Comparison of ENCODE assay signal across 15 mouse cellular contexts in genomic region chr11:70514288-70514687, GRCm38 (mm10). TPM values are rescaled to one million over a fixed set of nuclear protein-coding genes. Genes with fewer than 3 reads are reported as not detected.
"Had no signal": no experiment of that assay in that cellular context is flagged by ENCODE, and none has a peak within 500 bp of the region (broad histone marks: within the 10 kb centered on the region; RNA-seq: fewer than 3 reads in every experiment).

Gene Vmo1, minus strand, starts transcription at chr11:70514616.

- H3K27me3 ChIP-seq: midbrain, embryonic 15.5 days had no signal

- ATAC-seq: liver, embryonic 12.5 days; midbrain, embryonic 15.5 days had no signal

- DNase-seq: lung, embryonic 14.5 days; lung, postnatal 4 days; thymus, postnatal 4 days had no signal

- H3K9ac ChIP-seq: limb, embryonic 12.5 days; liver, embryonic 12.5 days; lung, embryonic 14.5 days; midbrain, embryonic 15.5 days; neural tube, embryonic 12.5 days had no signal

- H3K36me3 ChIP-seq: limb, embryonic 12.5 days; liver, embryonic 12.5 days; midbrain, embryonic 10.5 days; midbrain, embryonic 15.5 days; neural tube, embryonic 12.5 days had no signal

- H3K4me3 ChIP-seq: left cerebral cortex, adult 2 months; limb, embryonic 12.5 days; liver, embryonic 12.5 days; midbrain, embryonic 10.5 days; midbrain, embryonic 15.5 days; neural tube, embryonic 12.5 days had no signal

- H3K9me3 ChIP-seq: limb, embryonic 12.5 days; liver, embryonic 12.5 days; midbrain, embryonic 10.5 days; midbrain, embryonic 15.5 days; neural tube, embryonic 12.5 days had no signal

- H3K4me2 ChIP-seq: limb, embryonic 12.5 days; liver, embryonic 12.5 days; lung, embryonic 14.5 days; midbrain, embryonic 15.5 days; neural tube, embryonic 12.5 days had no signal

- H3K27ac ChIP-seq: left cerebral cortex, adult 2 months; limb, embryonic 12.5 days; liver, embryonic 12.5 days; midbrain, embryonic 10.5 days; midbrain, embryonic 15.5 days; neural tube, embryonic 12.5 days; stomach, postnatal 0 days had no signal

RNA-seq across cellular contexts. Expression of gene Vmo1, which starts in this region (rescaled TPM):
- total RNA-seq: layer of hippocampus, postnatal 25 days; left cerebral cortex, adult 2 months; left cerebral cortex, postnatal 14 days; megakaryocyte, adult 5-6 weeks; monocyte, adult 5-6 weeks; neutrophil, adult 5-6 weeks had no signal
- polyA plus RNA-seq: midbrain, embryonic 10.5 days; midbrain, embryonic 15.5 days; neural tube, embryonic 12.5 days had no signal
